Mouse (Mus musculus): ENCODE data around the gene Serpinb7.

Gene Serpinb7

GRCm38 (mm10) chr1:107489577-107489976 lies 90.1 kb downstream of the Serpinb7 start:
- DNase-seq (ENCODE audit: low read depth, low spot score) = no peak

DNA sequence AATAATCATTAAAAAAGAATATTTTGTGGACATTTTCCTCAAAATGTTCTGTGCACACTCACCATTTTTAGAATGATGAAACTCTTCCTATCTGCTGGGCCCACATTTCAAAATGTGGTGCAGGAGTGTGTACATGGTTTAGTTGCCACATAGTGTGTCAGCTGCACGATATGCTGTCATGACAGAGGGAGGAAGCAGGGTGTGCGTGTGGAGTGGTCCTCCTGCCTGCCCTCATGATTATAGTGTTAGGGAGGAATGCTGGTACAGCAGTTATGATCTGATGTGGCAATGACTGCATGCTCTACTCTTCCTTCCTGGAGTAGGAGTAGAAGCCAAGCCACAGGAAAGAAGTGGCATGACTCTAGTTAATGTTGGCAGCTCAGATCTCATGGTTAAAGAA lies 97.3 kb downstream of the Serpinb7 start:
- no peak for DNase-seq (ENCODE audit: low read depth, low spot score)

DNA sequence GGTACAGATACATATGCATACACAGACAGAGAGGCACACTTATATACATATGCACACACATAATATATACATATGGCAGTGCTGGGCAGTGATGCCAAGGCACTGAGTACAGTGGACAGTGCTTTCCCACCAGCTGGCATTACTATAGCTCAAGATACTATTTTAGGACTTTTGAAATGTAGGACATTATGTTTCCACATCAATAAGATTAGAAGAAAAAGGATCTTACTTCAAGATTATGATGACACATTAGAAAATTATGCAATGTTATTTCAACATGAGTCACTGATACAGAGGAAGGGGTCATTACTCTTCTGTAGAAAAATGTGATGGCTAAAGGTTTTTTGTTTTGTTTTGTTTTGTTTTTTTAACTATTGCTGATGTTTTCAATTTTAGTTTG lies 102.6 kb downstream of the Serpinb7 start:
- DNase-seq (ENCODE audit: low read depth, low spot score) = no peak
